Mouse (Mus musculus) kidney, postnatal 14 days (tissue): ENCODE measurements at regions not wholly inside any gene's neighbourhood (a gene's known extent, or its start where the extent isn't known, plus 50 kb on each side); places are given as distances from the start of the nearest gene placed in this dataset.
"Not testable (repeated sequence)": the region's sequence is repeated elsewhere in the genome, so short reads cannot be mapped to it uniquely, and the experiment has no call there.

Experiments used
- DNase-seq: peaks from one replicate; pipeline ENCODE4 v3.0.0; 2022; ENCODE audit warnings: mixed read lengths

DNA sequence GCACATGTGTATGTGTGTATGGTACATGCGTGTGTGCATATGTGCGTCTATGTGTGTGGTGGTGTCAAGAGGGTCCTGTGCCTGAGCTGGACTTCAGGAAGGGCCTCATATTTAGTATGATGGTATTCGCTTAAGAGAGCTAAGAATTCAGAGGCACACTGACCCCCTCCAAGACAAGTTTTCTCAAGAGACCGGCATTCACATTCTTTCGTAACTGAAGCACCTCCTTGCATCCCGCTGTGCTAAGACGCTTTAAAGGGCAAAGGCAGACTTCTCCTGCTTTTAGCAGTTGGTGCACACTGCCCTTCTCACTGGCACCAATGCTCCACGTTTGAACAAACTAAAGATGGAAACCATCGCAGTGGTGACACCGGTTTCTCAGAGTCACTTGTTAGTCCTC, 110.3 kb upstream of the Shb start:
- no peak for DNase-seq

DNA sequence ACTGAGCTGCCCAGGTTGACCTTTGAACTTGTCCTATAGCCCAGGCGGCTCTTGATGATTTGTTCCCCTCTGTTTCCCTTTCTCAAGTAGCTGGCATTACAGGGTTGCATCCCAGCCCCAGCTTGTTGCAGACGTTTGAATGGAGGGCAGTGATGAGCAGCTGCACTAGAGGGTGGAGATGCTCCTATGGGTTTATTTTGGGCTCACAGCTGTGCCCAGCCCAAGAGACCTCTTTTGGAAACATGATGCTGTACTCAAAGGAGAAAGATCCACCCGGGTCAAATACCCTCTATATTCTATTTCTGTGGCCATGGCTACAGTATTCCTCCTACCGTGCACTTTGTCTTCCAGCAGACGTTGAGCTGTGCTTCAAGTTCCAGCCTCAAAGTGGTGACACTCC, 109.0 kb upstream of the Shb start:
- DNase-seq: no peak

DNA sequence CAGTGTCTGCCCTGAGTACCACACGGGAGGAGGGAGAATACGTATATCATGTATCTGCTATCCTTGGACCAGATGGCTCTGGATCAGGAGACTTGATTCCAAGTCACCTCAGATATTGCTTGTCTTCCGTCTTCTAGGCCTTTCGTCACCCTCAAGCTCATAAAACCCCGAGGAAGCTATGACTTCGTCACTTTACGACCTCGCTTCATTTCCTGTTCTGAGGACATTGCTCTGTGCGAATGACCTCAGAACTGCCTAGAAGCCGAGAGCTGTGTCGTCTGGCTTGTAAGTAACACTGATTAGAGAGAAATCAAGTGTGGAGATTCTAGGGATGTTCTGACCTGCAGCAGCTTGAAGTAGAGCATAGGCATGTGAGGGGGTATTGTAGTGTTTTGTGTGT, 108.4 kb upstream of the Shb start:
- DNase-seq: no peak

- no peak for DNase-seq
Observed at GRCm38 (mm10) chr4:45639397-45640034, 107.2 kb upstream of the Shb start.

- no peak for DNase-seq
Observed at GRCm38 (mm10) chr4:45638411-45638810, 106.1 kb upstream of the Shb start.

GRCm38 (mm10) chr4:45631276-45632045, 99.2 kb upstream of the Shb start:
- DNase-seq: no peak

DNA sequence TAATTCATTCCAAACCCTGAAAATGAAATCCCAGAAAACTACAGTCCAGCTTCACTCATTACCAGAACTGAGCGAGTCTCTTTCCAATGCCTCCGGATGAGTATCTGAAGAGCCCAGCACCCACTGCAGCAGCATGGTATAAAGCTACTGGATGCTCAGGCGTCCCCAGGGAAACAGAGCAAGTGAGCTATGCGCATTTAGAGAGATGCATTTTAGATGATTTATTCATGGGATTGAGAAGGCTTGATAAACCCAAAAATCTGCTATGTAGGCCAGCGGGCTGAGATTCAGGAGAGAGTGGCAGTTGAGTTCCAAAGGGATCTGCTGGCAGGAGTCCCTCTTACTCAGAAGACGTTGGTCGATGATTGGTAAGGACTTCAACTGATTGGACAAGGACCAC, 93.4 kb upstream of the Shb start:
- DNase-seq: no peak

GRCm38 (mm10) chr4:45622017-45622416, 89.7 kb upstream of the Shb start:
- no peak for DNase-seq

- no peak for DNase-seq
Observed at GRCm38 (mm10) chr4:45617126-45617525, 84.9 kb upstream of the Shb start.

- DNase-seq: not testable (repeated sequence)
Observed at GRCm38 (mm10) chr4:45613498-45613897, 81.2 kb upstream of the Shb start.

GRCm38 (mm10) chr4:45612132-45612531, 79.9 kb upstream of the Shb start:
- peak; percentile 65 for DNase-seq

DNA sequence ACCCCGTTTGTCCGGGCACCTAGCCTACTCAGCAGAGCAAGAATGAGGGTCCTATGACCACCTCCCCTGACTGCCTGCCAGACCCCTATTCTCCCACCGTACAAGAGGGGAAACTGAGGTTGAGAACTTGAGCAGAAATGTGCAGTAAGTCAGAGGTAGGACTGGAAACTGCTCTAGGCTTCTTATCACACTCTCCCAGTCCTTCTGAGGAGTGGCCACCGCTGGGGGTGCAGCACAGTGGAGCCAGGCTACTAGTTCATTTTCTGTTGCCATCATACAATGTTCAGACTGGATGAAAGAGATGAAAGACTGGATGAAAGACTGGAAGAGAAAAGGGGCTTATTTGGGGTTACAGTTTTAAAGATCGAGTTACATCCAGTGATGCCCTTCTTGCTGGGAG, 78.7 kb upstream of the Shb start:
- no peak for DNase-seq

DNA sequence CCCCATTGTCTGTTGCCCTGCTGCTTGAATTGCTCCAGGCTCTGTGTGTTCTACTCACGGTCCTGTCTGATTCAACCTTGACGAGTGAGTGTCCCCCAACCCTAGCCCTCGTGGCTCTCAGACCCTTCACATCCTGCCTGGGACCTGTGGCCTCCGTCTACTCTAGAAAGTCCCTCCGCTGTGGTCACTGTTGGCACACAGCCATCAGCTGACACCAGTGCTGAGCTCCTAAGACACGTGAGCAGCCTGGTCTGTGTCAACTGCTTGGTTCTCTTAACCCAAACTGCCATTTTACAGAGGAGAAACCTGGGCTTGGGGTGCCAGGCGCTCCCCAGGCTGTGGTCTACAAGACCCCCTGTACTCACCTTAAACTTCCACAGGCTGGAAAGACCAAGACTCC, 74.3 kb upstream of the Shb start:
- no peak for DNase-seq

GRCm38 (mm10) chr4:45605681-45606080, 73.4 kb upstream of the Shb start:
- DNase-seq: no peak

DNA sequence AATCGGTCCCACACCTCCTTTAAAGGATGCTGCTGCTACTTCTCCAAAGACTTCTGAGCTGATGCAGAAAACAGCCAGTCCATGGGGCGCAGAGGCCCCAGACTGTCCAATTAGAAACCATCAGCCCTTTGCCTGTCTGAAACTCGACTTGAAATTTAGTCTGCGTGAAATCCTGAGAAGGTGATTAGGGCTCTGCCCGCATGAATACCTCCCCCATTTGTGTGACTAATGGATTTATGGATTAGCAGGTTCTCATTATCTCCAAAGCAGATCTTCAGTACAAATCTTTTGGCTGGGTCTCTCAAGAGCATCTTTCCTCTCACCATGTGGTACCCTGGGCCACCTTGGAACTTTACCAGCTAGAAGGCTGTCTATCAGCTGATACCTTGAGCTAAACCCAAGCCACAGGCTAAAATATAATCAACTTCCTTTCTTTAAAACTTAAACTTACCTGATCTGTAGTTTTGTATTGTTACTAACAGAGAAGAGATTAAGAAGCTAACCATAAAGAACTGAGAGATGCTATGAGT, 72.1 kb upstream of the Shb start:
- no peak for DNase-seq

DNA sequence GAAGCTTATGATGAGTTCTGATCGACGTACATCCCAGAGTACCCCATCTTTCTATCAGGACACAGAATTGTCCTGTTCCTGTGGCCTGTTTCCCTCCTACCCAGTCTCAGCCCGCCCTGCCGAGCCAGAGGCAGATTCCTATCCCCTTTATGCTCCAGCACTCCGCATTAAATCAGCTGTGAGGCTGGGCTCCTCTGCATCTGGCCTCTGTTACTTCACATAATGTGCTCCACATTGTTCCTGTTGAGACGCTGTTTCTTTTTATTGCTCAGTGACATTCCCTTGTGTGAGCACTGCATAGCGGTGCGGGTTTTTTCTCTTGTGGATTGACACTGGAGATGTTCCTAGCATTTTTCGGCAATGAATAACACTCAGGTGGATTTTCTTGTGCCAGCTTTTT, 68.2 kb upstream of the Shb start:
- DNase-seq: no peak

DNA sequence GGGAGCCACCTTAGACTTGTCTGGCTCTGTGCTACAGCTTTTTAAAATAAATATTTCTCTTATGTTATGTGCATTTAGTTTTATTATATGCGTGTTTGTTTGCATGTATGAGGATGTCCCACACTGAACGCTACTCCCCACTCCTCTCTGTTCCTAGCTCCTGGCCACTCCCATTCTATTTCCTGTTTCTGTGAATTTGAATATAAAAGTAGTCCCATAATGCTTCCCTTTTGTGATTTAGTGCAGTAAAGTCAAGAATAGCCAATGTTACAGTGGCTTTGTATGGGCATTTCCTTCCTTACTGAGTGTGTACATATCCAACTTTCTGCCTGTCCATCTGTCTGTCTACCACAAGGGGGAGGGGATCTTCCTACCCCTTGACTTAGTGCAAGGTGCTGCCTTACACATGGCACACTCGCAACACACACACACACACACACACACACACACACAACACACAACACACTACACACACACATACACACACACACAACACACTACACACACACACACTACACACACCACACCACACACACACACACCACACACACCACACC, 61.2 kb upstream of the Shb start:
- DNase-seq: no peak

DNA sequence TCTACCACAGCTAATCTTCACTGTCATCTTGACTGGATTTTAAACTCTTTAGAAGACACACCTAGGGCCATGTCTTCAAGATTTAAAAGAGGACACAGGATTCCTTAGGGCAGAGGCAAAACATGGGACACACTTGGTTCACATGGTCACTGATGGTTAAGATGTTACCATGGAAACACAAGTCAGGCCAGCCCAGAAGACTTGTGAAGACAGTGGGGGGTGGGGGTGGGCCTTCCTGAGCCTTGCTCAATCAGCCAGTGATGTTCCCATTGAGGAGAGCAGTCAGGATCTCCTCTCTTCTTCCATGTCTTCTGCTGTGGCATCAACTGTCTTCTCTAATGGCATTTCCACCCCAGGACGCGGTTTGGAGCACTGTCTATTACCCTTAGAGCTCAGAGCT, 60.5 kb upstream of the Shb start:
- no peak for DNase-seq

GRCm38 (mm10) chr4:45591405-45592315, 59.4 kb upstream of the Shb start:
- DNase-seq: peak; percentile 44

DNA sequence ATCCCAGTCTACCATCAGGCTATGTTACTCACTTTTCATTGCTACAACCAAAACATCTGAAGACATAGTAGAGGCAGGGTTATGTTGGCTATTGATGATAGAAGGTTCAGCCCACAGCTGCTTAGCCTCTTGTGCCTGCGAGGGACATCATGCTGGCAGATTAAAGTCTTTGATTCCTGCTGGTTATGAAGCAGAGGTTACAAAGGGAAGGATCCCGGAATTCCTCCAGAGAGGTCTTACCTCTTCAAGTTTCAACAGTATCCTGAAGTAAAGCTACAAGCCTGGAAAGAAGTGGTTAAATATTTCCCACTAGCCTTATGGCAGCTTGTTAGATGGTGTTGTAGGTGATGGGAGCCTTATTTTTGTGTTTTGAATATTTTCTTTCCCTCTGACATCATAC, 58.6 kb upstream of the Shb start:
- no peak for DNase-seq

GRCm38 (mm10) chr4:45588322-45588721, 56.1 kb upstream of the Shb start:
- DNase-seq: no peak

DNA sequence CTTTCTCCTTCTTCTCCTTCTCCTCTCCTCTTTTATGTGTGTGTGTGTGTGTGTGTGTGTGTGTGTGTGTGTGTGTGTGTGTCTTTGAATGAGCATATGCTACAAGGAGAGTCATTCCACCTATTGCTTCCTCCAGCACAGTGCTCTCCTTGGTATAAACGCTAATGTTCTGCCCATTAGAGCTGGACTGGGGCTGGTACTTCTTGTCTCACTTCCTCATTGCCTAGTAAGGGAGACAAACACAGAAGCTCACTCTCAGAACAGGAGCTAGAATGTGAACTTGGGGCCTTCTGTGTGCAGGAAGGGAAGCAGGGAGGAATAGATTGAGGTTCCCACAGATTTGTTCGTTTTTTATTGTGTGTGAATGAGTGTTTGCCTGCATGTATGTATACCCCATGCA, 54.9 kb upstream of the Shb start:
- no peak for DNase-seq

GRCm38 (mm10) chr4:45586310-45586709, 54.0 kb upstream of the Shb start:
- no peak for DNase-seq
